Mouse (Mus musculus): ENCODE data around the gene Gm9789.
"Not testable (repeated sequence)": the region's sequence is repeated elsewhere in the genome, so short reads cannot be mapped to it uniquely, and the experiment has no call there.

The Gm9789 gene

DNA sequence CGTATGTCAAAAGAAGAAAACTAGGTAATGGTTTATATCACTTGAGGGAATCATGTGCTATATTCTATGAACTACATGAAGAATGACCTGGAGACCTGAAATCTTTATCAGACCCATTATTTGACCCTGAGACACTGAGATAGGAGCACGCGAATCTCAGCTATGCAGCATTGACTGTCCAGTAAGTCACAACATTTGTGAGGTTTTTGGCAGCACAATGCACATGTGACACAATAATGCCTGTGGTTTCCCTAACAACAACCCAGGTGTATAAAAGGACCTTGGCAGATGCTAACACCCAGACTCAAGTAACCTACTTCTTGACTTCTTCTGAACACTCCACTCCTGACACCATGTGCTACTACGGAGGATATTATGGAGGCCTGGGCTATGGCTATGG is at the start of gene Gm9789:
Gm9789 (plus strand) TSS at position 301 of the 400 bp plus-strand sequence.
- DNase-seq (ENCODE audit: low spot score), result no peak

DNA sequence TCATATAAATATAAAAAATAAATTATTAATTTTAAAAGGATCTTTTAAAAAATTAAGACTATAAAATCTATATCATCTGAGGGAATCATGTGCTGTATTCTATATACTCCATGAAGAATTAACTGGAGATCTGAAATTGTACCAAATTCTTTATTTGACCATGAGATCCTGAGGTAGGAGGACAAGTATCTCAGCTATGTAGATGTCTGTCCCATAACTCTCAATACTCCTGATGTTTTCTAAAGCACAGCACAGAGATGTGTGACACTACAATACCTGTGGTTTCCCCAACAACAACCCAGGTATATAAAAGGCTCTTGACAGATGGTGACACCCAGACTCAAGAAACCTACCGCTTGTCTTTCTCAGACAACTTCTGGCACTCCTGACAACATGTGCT is 17.2 kb upstream of the Gm9789 start, which contains the start of gene Gm6358:
Gm6358 (plus strand) TSS at position 301 of the 400 bp plus-strand sequence.
- DNase-seq (ENCODE audit: low spot score), result no peak

DNA sequence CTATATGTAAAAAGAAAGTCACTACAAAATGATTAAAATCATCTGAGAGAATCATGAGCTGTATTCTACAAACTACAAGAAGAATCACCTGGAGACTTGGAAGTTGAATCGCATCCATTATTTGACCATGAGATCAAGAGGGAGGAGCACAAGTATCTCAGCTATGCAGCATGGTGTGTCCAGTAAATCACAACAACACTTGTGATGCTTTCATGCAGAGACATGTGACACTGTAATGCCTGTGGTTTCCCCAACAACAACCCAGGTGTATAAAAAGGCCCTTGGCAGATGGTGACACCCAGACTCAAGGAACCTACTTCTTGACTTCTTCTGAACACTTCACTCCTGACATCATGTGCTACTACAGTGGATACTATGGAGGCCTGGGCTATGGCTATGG is 7.0 kb upstream of the Gm9789 start, which contains the start of gene Gm10061:
Gm10061 (plus strand) TSS at position 301 of the 400 bp plus-strand sequence.
- DNase-seq (ENCODE audit: low spot score), result no peak

DNA sequence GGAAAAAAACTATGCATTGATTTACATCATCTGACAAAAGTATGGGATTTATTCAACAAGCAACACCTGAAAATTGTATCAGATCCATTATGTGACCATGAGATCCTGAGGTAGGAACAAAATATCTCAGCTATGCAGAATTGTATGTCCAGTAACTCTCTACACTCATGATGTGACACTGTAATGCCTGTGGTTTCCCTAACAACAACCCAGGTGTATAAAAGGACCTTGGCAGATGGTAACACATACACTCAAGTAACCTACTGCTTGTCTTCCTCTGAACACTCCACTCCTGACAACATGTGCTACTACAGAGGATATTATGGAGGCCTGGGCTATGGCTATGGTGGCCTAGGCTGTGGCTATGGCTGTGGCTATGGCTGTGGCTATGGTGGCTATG is 11.4 kb downstream of the Gm9789 start, which contains the start of gene Gm7735:
Gm7735 (plus strand) TSS at position 301 of the 400 bp plus-strand sequence.
- DNase-seq (ENCODE audit: low spot score), result not testable (repeated sequence)

DNA sequence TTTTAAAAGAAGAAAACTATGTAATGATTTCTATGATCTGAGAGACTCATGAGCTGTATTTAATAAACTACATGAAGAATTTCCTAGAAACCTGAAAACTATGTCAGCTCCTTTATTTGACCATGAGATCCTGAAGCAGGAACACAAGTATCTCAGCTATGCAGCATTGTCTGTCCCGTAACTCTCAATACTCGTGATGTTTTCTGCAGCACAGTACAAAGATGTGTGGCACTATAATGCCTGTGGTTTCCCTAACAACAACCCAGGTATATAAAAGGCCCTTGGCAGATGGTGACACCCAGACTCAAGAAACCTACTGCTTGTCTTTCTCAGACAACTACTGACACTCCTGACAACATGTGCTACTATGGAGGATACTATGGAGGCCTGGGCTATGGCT is 16.7 kb downstream of the Gm9789 start, which contains the start of gene 1110057P08Rik:
1110057P08Rik (plus strand) TSS at position 301 of the 400 bp plus-strand sequence.
- DNase-seq (ENCODE audit: low spot score), result no peak

DNA sequence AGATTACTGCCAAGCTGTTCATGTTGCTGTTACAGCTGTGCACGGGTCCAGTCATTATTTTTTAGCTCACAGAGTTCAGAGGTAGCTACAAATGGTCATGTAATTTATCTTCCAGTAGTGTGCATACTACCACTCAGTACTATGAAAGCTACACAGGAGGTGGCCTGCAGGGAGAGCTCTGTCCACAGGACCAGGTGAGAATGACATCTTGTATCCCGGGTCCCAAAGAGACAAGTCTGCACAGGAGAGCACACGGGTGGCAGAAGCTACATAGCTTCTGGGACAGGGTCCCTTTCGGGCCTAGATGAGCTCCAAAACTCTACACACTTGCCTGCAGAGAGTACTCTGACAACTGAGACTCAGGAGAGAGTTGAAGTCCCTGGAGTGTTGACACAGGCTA is 30.9 kb downstream of the Gm9789 start:
- DNase-seq (ENCODE audit: low spot score), result no peak

DNA sequence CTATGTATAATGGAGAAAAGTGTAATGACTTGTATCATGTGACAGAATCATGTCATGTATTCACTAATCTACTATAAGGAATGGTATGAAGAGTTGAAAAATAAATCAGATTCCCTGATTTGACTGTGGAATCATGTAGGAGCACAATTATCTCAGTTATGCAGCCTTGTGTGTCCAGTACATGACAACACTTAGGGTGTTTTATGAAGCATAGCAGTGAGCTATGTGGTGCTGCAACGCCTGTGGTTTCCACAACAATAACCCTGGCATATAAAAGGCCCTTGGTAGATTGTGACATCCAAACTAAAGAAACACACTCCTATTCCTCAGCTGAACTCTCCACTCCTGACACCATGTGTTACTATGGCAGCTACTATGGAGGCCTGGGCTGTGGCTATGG is 47.8 kb downstream of the Gm9789 start, which contains the start of gene Krtap20-2:
Krtap20-2 (plus strand) TSS at position 301 of the 400 bp plus-strand sequence.
- DNase-seq (ENCODE audit: low spot score), result no peak
